Mouse (Mus musculus): ENCODE results near the gene Inka2. TPM values are rescaled to one million over a fixed set of nuclear protein-coding genes. Genes with fewer than 3 reads are reported as not detected.
"Not testable (repeated sequence)": the region's sequence is repeated elsewhere in the genome, so short reads cannot be mapped to it uniquely, and the experiment has no call there.

Gene Inka2
- polyA plus RNA-seq, 1 experiment from 2014 or later = 0.36 TPM

DNA sequence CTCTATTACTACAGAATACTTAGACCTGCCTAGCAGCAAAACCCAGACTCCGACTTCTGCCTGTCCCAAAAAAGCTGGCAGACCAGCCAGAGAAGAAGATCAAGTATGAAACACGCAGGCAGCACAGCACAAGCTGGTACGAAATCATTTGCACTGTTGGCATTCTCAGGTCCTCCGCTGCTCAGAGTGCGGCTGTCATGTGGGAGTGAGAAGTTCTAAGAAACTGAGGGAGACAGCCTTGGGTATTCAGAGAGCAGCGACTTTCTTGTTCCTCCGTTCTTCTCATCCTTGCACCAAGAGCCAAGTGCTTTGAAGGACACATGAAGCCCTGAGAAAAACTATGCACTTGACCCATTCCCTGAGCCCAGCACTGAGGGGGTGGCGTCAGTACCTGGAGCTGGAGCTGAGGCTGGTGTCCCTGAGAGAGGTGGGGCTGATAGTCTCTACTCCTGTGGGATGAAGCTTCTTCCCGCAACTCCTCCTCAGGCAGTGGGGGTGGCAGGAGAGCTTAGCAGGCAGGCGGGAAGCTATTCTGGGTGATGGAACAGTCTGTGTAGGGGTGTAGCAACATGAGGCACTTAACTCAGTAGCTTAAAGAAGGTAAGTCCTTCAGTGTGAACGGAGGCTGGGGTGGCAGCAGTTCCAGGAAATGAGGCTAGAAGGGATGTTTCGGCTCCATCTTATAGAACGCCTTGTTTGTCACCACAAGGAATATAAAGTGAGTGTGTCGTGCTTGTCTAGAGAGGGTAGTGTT, 10.9 kb upstream of the Inka2 start:
- DNase-seq (ENCODE audit: low spot score) (peak; percentile 28), ATAC-seq (replicated peaks; ENCODE audit: low FRiP score) (no peak)
- Histone ChIP-seq H3K9me3 (ENCODE audit: control insufficient read depth, low read length) (no peaks in the 10 kb centered on the region), H3K27ac (ENCODE audit: low read depth, low read length) (no peak overlapping the region), H3K27me3 (replicated peaks; ENCODE audit: control insufficient read depth, insufficient read depth, low read length) (peaks cover 28% of the 10 kb centered on the region), H3K36me3 (ENCODE audit: control insufficient read depth, insufficient read depth, low read length) (no peaks in the 10 kb centered on the region), H3K4me3 (ENCODE audit: low read depth, low read length) (no peak overlapping the region), H3K4me1 (replicated peaks; ENCODE audit: control insufficient read depth, insufficient read depth, low read length) (peaks cover 8% of the 10 kb centered on the region), H3K9ac (ENCODE audit: low read depth, low read length) (no peak overlapping the region), H3K4me2 (no peak overlapping the region)
- WGBS = 70% methylated on average over 14 of the region's 14 CpGs

GRCm38 (mm10) chr3:105695476-105696386, 8.7 kb upstream of the Inka2 start:
- Histone ChIP-seq H3K27me3 (replicated peaks; ENCODE audit: control insufficient read depth, insufficient read depth, low read length) (peaks cover 28% of the 10 kb centered on the region), H3K9me3 (ENCODE audit: control insufficient read depth, low read length) (no peaks in the 10 kb centered on the region), H3K36me3 (ENCODE audit: control insufficient read depth, insufficient read depth, low read length) (no peaks in the 10 kb centered on the region), H3K4me2 (peak overlapping the region; percentile 4; the same call in 1 of the 2 replicates), H3K4me1 (replicated peaks; ENCODE audit: control insufficient read depth, insufficient read depth, low read length) (peaks cover 26% of the 10 kb centered on the region), H3K27ac (ENCODE audit: low read depth, low read length) (no peak overlapping the region), H3K4me3 (ENCODE audit: low read depth, low read length) (no peak overlapping the region), H3K9ac (ENCODE audit: low read depth, low read length) (no peak overlapping the region)
- ATAC-seq (replicated peaks; ENCODE audit: low FRiP score) (no peak), DNase-seq (ENCODE audit: low spot score) (peak; percentile 31)
- 42% methylated on average over 20 of the region's 20 CpGs for WGBS

DNA sequence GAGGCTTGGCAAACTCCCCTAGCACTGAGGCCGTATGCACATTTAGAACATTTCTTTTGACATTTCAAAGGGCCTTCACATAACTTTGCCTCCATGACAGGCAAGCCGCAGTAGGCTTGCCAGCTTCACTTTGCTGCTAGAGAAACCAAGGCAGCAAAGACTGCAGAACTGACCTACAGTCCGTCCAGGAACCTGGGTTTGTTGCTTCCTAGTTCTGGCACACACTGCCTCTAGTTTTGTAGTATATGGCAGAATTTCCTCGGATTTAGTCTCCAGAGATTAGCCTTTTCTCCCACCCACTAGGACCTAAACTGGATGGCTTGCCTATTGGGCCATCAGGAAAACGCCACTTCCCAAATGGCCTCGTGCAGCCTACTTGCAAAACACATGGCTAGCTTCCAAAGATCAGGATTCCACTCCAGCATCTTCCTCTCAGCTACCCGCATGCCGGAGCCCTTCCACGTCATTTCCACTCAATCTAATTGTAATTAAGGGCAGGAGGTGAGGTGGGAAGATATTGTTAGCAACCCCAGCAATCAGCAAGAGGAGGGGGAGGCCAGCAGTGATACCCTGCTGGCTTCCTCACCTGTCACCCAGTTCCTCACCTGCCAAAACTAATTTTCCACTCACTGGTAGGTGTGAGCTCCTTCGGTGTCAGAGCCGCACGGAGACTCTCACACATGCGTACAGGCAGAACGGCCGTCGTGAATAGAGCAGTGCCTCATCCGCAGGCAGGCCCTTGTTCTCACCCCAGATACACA, 7.8 kb upstream of the Inka2 start:
- Histone ChIP-seq H3K9me3 (ENCODE audit: control insufficient read depth, low read length) (no peaks in the 10 kb centered on the region), H3K36me3 (ENCODE audit: control insufficient read depth, insufficient read depth, low read length) (no peaks in the 10 kb centered on the region), H3K9ac (ENCODE audit: low read depth, low read length) (no peak overlapping the region), H3K4me1 (replicated peaks; ENCODE audit: control insufficient read depth, insufficient read depth, low read length) (peaks cover 30% of the 10 kb centered on the region), H3K4me3 (ENCODE audit: low read depth, low read length) (no peak overlapping the region), H3K27ac (ENCODE audit: low read depth, low read length) (no peak overlapping the region), H3K27me3 (replicated peaks; ENCODE audit: control insufficient read depth, insufficient read depth, low read length) (peaks cover 26% of the 10 kb centered on the region), H3K4me2 (no peak overlapping the region)
- WGBS = 72% methylated on average over 17 of the region's 17 CpGs
- DNase-seq (ENCODE audit: low spot score) (peak; percentile 26), ATAC-seq (replicated peaks; ENCODE audit: low FRiP score) (no peak)

GRCm38 (mm10) chr3:105697148-105697441, 7.3 kb upstream of the Inka2 start:
- H3K9ac ChIP-seq (ENCODE audit: low read depth, low read length) = no peak overlapping the region
- H3K36me3 ChIP-seq (ENCODE audit: control insufficient read depth, insufficient read depth, low read length) = no peaks in the 10 kb centered on the region
- H3K9me3 ChIP-seq (ENCODE audit: control insufficient read depth, low read length) = no peaks in the 10 kb centered on the region
- no peak overlapping the region for H3K4me2 ChIP-seq
- no peak overlapping the region for H3K27ac ChIP-seq (ENCODE audit: low read depth, low read length)
- ATAC-seq (replicated peaks; ENCODE audit: low FRiP score) = no peak
- H3K27me3 ChIP-seq (replicated peaks; ENCODE audit: control insufficient read depth, insufficient read depth, low read length) = peaks cover 26% of the 10 kb centered on the region
- DNase-seq (ENCODE audit: low spot score) = no peak
- peaks cover 35% of the 10 kb centered on the region for H3K4me1 ChIP-seq (replicated peaks; ENCODE audit: control insufficient read depth, insufficient read depth, low read length)
- H3K4me3 ChIP-seq (ENCODE audit: low read depth, low read length) = no peak overlapping the region
- WGBS = 77% methylated on average over 5 of the region's 5 CpGs

GRCm38 (mm10) chr3:105698311-105698710, 6.1 kb upstream of the Inka2 start:
- Histone ChIP-seq H3K4me3 (ENCODE audit: low read depth, low read length) (no peak overlapping the region), H3K27ac (ENCODE audit: low read depth, low read length) (peak overlapping the region; percentile 70; the same call in 1 of the 2 replicates), H3K36me3 (ENCODE audit: control insufficient read depth, insufficient read depth, low read length) (no peaks in the 10 kb centered on the region), H3K9me3 (ENCODE audit: control insufficient read depth, low read length) (no peaks in the 10 kb centered on the region), H3K9ac (ENCODE audit: low read depth, low read length) (no peak overlapping the region), H3K4me1 (replicated peaks; ENCODE audit: control insufficient read depth, insufficient read depth, low read length) (peaks cover 43% of the 10 kb centered on the region), H3K27me3 (replicated peaks; ENCODE audit: control insufficient read depth, insufficient read depth, low read length) (peaks cover 24% of the 10 kb centered on the region), H3K4me2 (peak overlapping the region; percentile 29)
- WGBS = 18% methylated on average over 1 of the region's 1 CpGs
- peak; percentile 30 for DNase-seq (ENCODE audit: low spot score)
- peak; percentile 67 for ATAC-seq (replicated peaks; ENCODE audit: low FRiP score)

DNA sequence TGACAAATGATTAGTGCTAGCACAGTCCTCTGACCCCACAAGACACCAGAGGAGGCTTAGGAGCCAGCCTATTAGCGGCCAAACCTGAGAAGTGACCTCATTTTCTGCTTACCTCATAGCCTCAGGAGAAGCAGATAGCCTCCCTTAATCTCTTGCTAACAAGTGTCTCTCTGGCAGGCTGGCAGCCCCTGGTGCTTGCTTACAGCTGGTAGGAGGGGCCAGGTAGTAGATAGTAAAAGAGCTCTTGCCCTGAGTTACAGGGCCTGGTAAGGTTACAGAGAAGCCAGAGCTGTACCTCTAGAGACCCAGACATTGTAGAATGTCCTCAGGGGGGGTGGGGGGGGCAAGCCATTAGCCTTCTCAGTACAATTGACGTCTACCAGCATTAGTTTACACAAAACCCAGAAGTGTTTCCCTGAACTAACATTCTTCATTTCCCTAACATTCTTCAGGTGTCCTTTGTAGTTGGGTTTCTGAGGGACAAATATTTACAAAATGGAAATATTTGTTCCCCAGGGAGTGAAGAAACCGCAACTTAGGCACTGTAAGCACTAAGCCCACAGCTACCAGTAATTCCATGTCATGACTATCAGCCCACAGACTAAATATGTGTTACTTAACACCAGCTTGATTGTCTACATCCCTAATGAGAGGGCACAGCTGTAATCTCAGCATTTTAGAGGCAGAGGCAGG, 5.0 kb upstream of the Inka2 start:
- Histone ChIP-seq H3K4me2 (no peak overlapping the region), H3K36me3 (ENCODE audit: control insufficient read depth, insufficient read depth, low read length) (no peaks in the 10 kb centered on the region)
- DNase-seq (ENCODE audit: low spot score) = no peak

GRCm38 (mm10) chr3:105700786-105701185, 3.6 kb upstream of the Inka2 start:
- peaks cover 17% of the 10 kb centered on the region for H3K27me3 ChIP-seq (replicated peaks; ENCODE audit: control insufficient read depth, insufficient read depth, low read length)
- peak overlapping the region; percentile 52 for H3K4me2 ChIP-seq
- not testable (repeated sequence) for H3K9me3 ChIP-seq (ENCODE audit: control insufficient read depth, low read length); ATAC-seq (replicated peaks; ENCODE audit: low FRiP score); H3K36me3 ChIP-seq (ENCODE audit: control insufficient read depth, insufficient read depth, low read length)
- 0 out of 2 replicates have a peak overlapping the region, but pooled peaks have one; percentile 34 for H3K27ac ChIP-seq (ENCODE audit: low read depth, low read length)
- peak overlapping the region; percentile 25 for H3K4me3 ChIP-seq (ENCODE audit: low read depth, low read length)
- peak overlapping the region; percentile 26 for H3K9ac ChIP-seq (ENCODE audit: low read depth, low read length)
- DNase-seq (ENCODE audit: low spot score) = peak; percentile 18
- H3K4me1 ChIP-seq (replicated peaks; ENCODE audit: control insufficient read depth, insufficient read depth, low read length) = peaks cover 52% of the 10 kb centered on the region
- 25% methylated on average over 1 of the region's 1 CpGs for WGBS

More for the DNA sequence above, 5.0 kb upstream of the Inka2 start:
- Histone ChIP-seq H3K9me3 (ENCODE audit: control insufficient read depth, low read length) (no peaks in the 10 kb centered on the region), H3K4me3 (ENCODE audit: low read depth, low read length) (no peak overlapping the region), H3K27me3 (replicated peaks; ENCODE audit: control insufficient read depth, insufficient read depth, low read length) (peaks cover 14% of the 10 kb centered on the region), H3K4me1 (replicated peaks; ENCODE audit: control insufficient read depth, insufficient read depth, low read length) (peaks cover 51% of the 10 kb centered on the region), H3K27ac (ENCODE audit: low read depth, low read length) (peak overlapping the region; percentile 70), H3K9ac (ENCODE audit: low read depth, low read length) (0 out of 2 replicates have a peak overlapping the region, but pooled peaks have one; percentile 8)
- ATAC-seq (replicated peaks; ENCODE audit: low FRiP score) = peak; percentile 87
- WGBS = 43% methylated on average over 3 of the region's 3 CpGs

DNA sequence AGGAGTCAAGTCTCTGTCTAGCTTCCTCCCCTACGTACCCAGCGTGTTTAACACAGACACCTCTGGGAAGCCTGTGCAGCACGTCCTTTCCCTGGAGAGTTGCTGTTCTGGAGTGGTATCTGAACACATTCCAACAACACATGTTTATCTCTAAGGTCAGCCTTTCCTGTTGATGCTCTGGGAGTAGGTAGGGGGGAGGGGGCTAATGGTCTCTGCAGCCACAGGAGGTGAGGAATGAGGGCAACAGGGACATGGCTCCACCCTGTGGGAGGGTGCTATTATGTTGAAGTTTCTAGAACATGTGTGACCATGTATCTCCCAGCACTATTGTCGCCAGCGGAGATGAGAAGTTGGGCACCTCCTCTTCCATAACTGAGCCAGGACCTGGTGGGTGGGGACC, 3.0 kb upstream of the Inka2 start:
- DNase-seq (ENCODE audit: low spot score) (peak; percentile 38), ATAC-seq (replicated peaks; ENCODE audit: low FRiP score) (peak; percentile 34)
- H3K4me3 ChIP-seq (ENCODE audit: low read depth, low read length) = peak overlapping the region; percentile 25
- no peaks in the 10 kb centered on the region for H3K36me3 ChIP-seq (ENCODE audit: control insufficient read depth, insufficient read depth, low read length)
- peaks cover 52% of the 10 kb centered on the region for H3K4me1 ChIP-seq (replicated peaks; ENCODE audit: control insufficient read depth, insufficient read depth, low read length)
- peaks cover 14% of the 10 kb centered on the region for H3K27me3 ChIP-seq (replicated peaks; ENCODE audit: control insufficient read depth, insufficient read depth, low read length)
- H3K9me3 ChIP-seq (ENCODE audit: control insufficient read depth, low read length) = no peaks in the 10 kb centered on the region
- H3K27ac ChIP-seq (ENCODE audit: low read depth, low read length) = 0 out of 2 replicates have a peak overlapping the region, but pooled peaks have one; percentile 34
- WGBS = 28% methylated on average over 5 of the region's 5 CpGs
- peak overlapping the region; percentile 52 for H3K4me2 ChIP-seq
- peak overlapping the region; percentile 26 for H3K9ac ChIP-seq (ENCODE audit: low read depth, low read length)
